Mouse (Mus musculus) heart, embryonic 16.5 days (tissue): ENCODE data around the gene Nck2. TPM values are rescaled to one million over a fixed set of nuclear protein-coding genes. Genes with fewer than 3 reads are reported as not detected.

Experiments used
- ATAC-seq: fragments of 200-750 bp; cut with Nextera tagmentation; replicated peaks from 2 replicates; pipeline ENCODE4 v1.8.0; 2017; ENCODE audit warnings: moderate number of reproducible peaks; ENCODE audit not compliant: insufficient read depth, low FRiP score; ENCODE audit errors: extremely low read depth
- H3K27ac ChIP-seq: fragments of 300-500 bp; sonication (generic); 2 replicates; pipeline ENCODE4 v1.5.1; 2014; ENCODE audit warnings: mild to moderate bottlenecking, low read length, control low read depth, moderate library complexity
- H3K27me3 ChIP-seq: fragments of 300-500 bp; sonication (generic); 2 replicates; pipeline ENCODE4 v1.6.1; 2014; ENCODE audit warnings: low read length, mixed read lengths; ENCODE audit not compliant: control insufficient read depth, insufficient read depth
- H3K36me3 ChIP-seq: fragments of 300-500 bp; sonication (generic); 2 replicates; pipeline ENCODE4 v1.6.1; 2014; ENCODE audit not compliant: control insufficient read depth, insufficient read depth
- H3K4me1 ChIP-seq: fragments of 300-500 bp; sonication (generic); 2 replicates; pipeline ENCODE4 v1.6.1; 2014; ENCODE audit warnings: low read length, mixed read lengths; ENCODE audit not compliant: control insufficient read depth, insufficient read depth
- H3K4me2 ChIP-seq: fragments of 300-500 bp; sonication (generic); 2 replicates; pipeline ENCODE4 v1.6.1; 2014; ENCODE audit warnings: low read depth, mild to moderate bottlenecking, control low read depth, low read length
- H3K4me3 ChIP-seq: fragments of 300-500 bp; sonication (generic); 2 replicates; pipeline ENCODE4 v1.5.1; 2014; ENCODE audit warnings: mild to moderate bottlenecking, control low read depth, low read length
- H3K9ac ChIP-seq: fragments of 300-500 bp; sonication (generic); 2 replicates; pipeline ENCODE4 v1.6.1; 2014; ENCODE audit warnings: low read length, control low read depth
- H3K9me3 ChIP-seq: fragments of 300-500 bp; sonication (generic); replicated peaks from 2 replicates; pipeline ENCODE4 v1.6.1; 2016; ENCODE audit warnings: low read length; ENCODE audit not compliant: control insufficient read depth
- WGBS: fragments of 180-500 bp; shearing (Covaris S2); extraction: QIAGEN DNeasy Blood & Tissue Kit; methylation state at CpG from one replicate; pipeline ENCODE4 v1.1.7; 2014; 5-methylcytosine and 5-hydroxymethylcytosine counted together
- polyA plus RNA-seq: library from polyadenylated mRNA; unstranded; fragments of >200 nt; fragmentation: Nextera tagmentation; extraction: Ambion mirVana; gene quantifications from 2 replicates; pipeline ENCODE4 v1.2.1, GENCODE M21; 2015

Gene Nck2
- polyA plus RNA-seq, 1 experiment from 2014 or later: 31.2 TPM

- Histone ChIP-seq H3K27me3 (no peaks in the 10 kb centered on the region), H3K27ac (no peak overlapping the region), H3K4me3 (no peak overlapping the region), H3K9me3 (no peaks in the 10 kb centered on the region), H3K4me2 (no peak overlapping the region), H3K4me1 (peaks cover 7% of the 10 kb centered on the region; the same call in 1 of the 2 replicates), H3K9ac (no peak overlapping the region), H3K36me3 (no peaks in the 10 kb centered on the region)
- no peak for ATAC-seq
- WGBS: 42% methylated on average over 9 of the region's 9 CpGs
Measured at GRCm38 (mm10) chr1:43404693-43405678, 39.4 kb upstream of the Nck2 start.

GRCm38 (mm10) chr1:43409019-43409418 is 35.4 kb upstream of the Nck2 start:
- no peak overlapping the region for H3K4me3 ChIP-seq
- ATAC-seq: no peak
- H3K27ac ChIP-seq: no peak overlapping the region
- no peak overlapping the region for H3K9ac ChIP-seq
- H3K4me2 ChIP-seq: no peak overlapping the region
- H3K27me3 ChIP-seq: no peaks in the 10 kb centered on the region
- H3K36me3 ChIP-seq: no peaks in the 10 kb centered on the region
- 61% methylated on average over 4 of the region's 4 CpGs for WGBS
- peaks cover 7% of the 10 kb centered on the region; the same call in 1 of the 2 replicates for H3K4me1 ChIP-seq
- H3K9me3 ChIP-seq: no peaks in the 10 kb centered on the region

GRCm38 (mm10) chr1:43412825-43413224 is 31.6 kb upstream of the Nck2 start:
- H3K4me1 ChIP-seq: no peaks in the 10 kb centered on the region
- H3K9ac ChIP-seq: no peak overlapping the region
- WGBS: 79% methylated on average over 3 of the region's 3 CpGs
- H3K4me3 ChIP-seq: no peak overlapping the region
- no peaks in the 10 kb centered on the region for H3K27me3 ChIP-seq
- H3K27ac ChIP-seq: peak overlapping the region; percentile 2
- H3K9me3 ChIP-seq: no peaks in the 10 kb centered on the region
- no peaks in the 10 kb centered on the region for H3K36me3 ChIP-seq
- no peak for ATAC-seq
- no peak overlapping the region for H3K4me2 ChIP-seq

- Histone ChIP-seq H3K4me3 (no peak overlapping the region), H3K27me3 (no peaks in the 10 kb centered on the region), H3K27ac (peak overlapping the region; percentile 2), H3K36me3 (no peaks in the 10 kb centered on the region), H3K9me3 (no peaks in the 10 kb centered on the region), H3K4me2 (no peak overlapping the region), H3K9ac (no peak overlapping the region), H3K4me1 (no peaks in the 10 kb centered on the region)
- WGBS: 60% methylated on average over 3 of the region's 3 CpGs
- peak; percentile 45; the same call in 1 of the 2 replicates for ATAC-seq
Measured at GRCm38 (mm10) chr1:43413298-43413697, 31.1 kb upstream of the Nck2 start.

- Histone ChIP-seq H3K9me3 (no peaks in the 10 kb centered on the region), H3K27ac (no peak overlapping the region), H3K4me3 (no peak overlapping the region), H3K27me3 (no peaks in the 10 kb centered on the region), H3K36me3 (no peaks in the 10 kb centered on the region), H3K4me1 (no peaks in the 10 kb centered on the region), H3K4me2 (no peak overlapping the region), H3K9ac (no peak overlapping the region)
- ATAC-seq: no peak
- 58% methylated on average over 4 of the region's 4 CpGs for WGBS
Measured at GRCm38 (mm10) chr1:43413749-43414148, 30.6 kb upstream of the Nck2 start.

- no peak overlapping the region for H3K4me2 ChIP-seq
- no peaks in the 10 kb centered on the region for H3K27me3 ChIP-seq
- H3K36me3 ChIP-seq: no peaks in the 10 kb centered on the region
- ATAC-seq: no peak
- H3K4me3 ChIP-seq: no peak overlapping the region
- no peaks in the 10 kb centered on the region for H3K9me3 ChIP-seq
- H3K27ac ChIP-seq: no peak overlapping the region
- H3K9ac ChIP-seq: no peak overlapping the region
- H3K4me1 ChIP-seq: no peaks in the 10 kb centered on the region
Measured at GRCm38 (mm10) chr1:43414228-43414627, 30.2 kb upstream of the Nck2 start.

- H3K9me3 ChIP-seq: no peaks in the 10 kb centered on the region
- H3K27ac ChIP-seq: no peak overlapping the region
- no peak for ATAC-seq
- no peaks in the 10 kb centered on the region for H3K4me1 ChIP-seq
- H3K36me3 ChIP-seq: no peaks in the 10 kb centered on the region
- no peak overlapping the region for H3K4me3 ChIP-seq
- no peak overlapping the region for H3K9ac ChIP-seq
- no peaks in the 10 kb centered on the region for H3K27me3 ChIP-seq
- H3K4me2 ChIP-seq: no peak overlapping the region
Measured at GRCm38 (mm10) chr1:43414971-43415370, 29.4 kb upstream of the Nck2 start.

- Histone ChIP-seq H3K27me3 (no peaks in the 10 kb centered on the region), H3K27ac (no peak overlapping the region), H3K9me3 (no peaks in the 10 kb centered on the region), H3K4me1 (peaks cover 9% of the 10 kb centered on the region), H3K4me2 (no peak overlapping the region), H3K9ac (no peak overlapping the region), H3K4me3 (no peak overlapping the region), H3K36me3 (no peaks in the 10 kb centered on the region)
- 52% methylated on average over 4 of the region's 4 CpGs for whole genome bisulfite sequencing
- no peak for ATAC-seq
Measured at GRCm38 (mm10) chr1:43422969-43423748, 21.2 kb upstream of the Nck2 start.

GRCm38 (mm10) chr1:43426526-43426925 is 17.9 kb upstream of the Nck2 start:
- Histone ChIP-seq H3K27me3 (no peaks in the 10 kb centered on the region), H3K9me3 (no peaks in the 10 kb centered on the region), H3K36me3 (no peaks in the 10 kb centered on the region), H3K4me2 (peak overlapping the region; percentile 57), H3K4me3 (peak overlapping the region; percentile 4; the same call in 1 of the 2 replicates), H3K9ac (peak overlapping the region; percentile 24), H3K27ac (peak overlapping the region; percentile 80), H3K4me1 (peaks cover 9% of the 10 kb centered on the region)
- WGBS: 16% methylated on average over 4 of the region's 4 CpGs
- ATAC-seq: peak; percentile 88
